Mouse (Mus musculus): Measurements from ENCODE around the gene Zxdb. TPM values are rescaled to one million over a fixed set of nuclear protein-coding genes. Genes with fewer than 3 reads are reported as not detected.
A peak's percentile ranks its signal among the peaks of the same experiment; 100 is the strongest.
"Not testable (repeated sequence)": the region's sequence is repeated elsewhere in the genome, so short reads cannot be mapped to it uniquely, and the experiment has no call there.

Gene Zxdb
- polyA plus RNA-seq (2015; fragmentation: Nextera tagmentation; extraction: Ambion mirVana), result 1.7 and 1.8 TPM in 2 replicates

DNA sequence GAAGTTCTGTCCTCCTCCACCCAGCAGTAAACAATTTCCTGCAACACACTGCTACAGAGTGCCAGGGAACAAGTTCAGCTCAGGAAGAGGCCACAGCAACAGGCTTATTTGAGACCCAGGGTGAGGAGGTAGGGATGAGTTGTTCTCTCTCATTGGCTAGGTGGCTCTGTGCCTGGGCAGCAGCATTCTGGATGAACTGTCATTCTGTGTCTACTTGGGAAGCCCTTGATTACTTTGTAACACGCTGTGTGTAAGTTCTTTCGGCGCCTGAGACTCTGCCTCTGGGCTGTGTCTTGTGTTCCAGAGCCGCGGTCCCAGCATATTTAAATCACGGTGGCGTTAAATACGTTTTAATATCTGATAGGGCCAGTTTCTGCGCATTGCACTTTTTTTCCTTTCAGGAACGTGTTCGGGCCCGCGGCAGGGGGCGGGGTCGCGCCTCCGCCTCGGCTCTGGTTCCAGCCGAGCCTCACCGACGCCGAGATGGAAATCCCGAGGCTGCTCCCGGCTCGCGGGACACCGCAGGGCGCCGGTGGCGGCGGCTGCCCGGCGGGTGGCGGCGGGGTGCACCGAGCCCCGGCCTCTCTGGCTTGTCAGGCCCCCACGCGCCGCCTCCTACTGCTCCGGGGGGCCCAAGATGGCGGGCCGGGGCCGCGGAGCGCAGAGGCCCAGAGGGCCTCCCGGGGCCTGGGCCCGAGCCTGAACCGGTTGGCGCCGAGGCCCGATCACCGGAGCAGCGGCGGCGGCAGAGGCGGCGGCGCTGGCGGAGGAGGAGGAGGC lies at the start of gene Zxdb:
Gene Zxdb, plus strand, starts transcription at position 378 of the 780 bp plus-strand sequence.
- ATAC-seq (ENCODE audit: low FRiP score, low read depth), result peak; percentile 77
- not testable (repeated sequence) for H3K9ac ChIP-seq; H3K9me3 ChIP-seq; H3K27me3 ChIP-seq; H3K27ac ChIP-seq; H3K36me3 ChIP-seq; H3K4me2 ChIP-seq (replicated peaks); H3K4me1 ChIP-seq
- WGBS, result no CpG with 5 or more reads among the region's 60 CpGs
- H3K4me3 ChIP-seq, result peak within 1 kb of the TSS; percentile 29

DNA sequence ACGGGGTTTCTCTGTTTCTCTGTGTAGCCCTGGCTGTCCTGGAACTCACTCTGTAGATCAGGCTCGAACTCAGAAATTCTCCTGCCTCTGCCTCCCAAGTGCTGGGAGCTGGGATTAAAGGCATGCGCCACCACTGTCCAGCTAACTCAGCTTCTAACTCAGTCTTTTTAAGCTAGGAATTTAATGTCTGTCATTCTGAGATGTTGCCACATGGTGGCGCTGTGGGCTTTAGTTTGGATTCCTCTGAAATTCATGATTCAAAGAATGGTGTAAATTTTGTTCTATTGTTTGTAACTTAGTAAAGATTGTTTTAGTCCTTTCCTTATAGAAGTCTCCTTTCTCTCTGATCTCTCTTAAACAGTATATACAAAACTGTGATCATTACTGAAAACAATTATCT lies 49.4 kb upstream of the Zxdb start:
- Histone ChIP-seq H3K27me3 (peaks cover 5% of the 10 kb centered on the region; the same call in 1 of the 2 replicates), H3K4me1 (no peaks in the 10 kb centered on the region), H3K36me3 (no peaks in the 10 kb centered on the region), H3K4me3 (no peak overlapping the region), H3K4me2 (replicated peaks) (no peak overlapping the region), H3K9me3 (no peaks in the 10 kb centered on the region), H3K27ac (no peak overlapping the region), H3K9ac (no peak overlapping the region)
- 43% methylated on average over 4 of the region's 4 CpGs for WGBS
- no peak for ATAC-seq (ENCODE audit: low FRiP score, low read depth)

DNA sequence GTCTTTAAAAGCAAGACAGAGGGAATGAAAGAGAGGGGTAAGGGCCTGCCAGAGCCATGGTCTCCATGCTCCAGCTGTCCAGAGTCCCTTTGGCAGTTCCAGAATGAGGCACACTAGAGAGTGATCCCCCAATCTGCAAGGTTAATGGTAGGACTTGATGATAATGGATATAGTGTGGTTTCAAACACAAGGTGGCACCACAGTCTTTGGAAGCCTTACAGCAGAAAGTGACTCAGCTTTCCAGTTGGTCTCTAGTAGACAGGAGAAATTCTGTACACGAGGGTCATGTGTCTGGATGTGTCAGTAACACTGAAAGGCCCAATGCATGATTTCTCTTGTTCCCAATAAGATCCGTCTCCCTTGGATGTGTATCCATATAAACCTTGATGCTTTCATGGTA lies 42.8 kb upstream of the Zxdb start:
- not testable (repeated sequence) for H3K9ac ChIP-seq; ATAC-seq (ENCODE audit: low FRiP score, low read depth); H3K4me1 ChIP-seq; H3K4me3 ChIP-seq; H3K9me3 ChIP-seq; H3K27ac ChIP-seq; H3K36me3 ChIP-seq; H3K4me2 ChIP-seq (replicated peaks); H3K27me3 ChIP-seq
- WGBS, result no CpG with 5 or more reads among the region's 2 CpGs

DNA sequence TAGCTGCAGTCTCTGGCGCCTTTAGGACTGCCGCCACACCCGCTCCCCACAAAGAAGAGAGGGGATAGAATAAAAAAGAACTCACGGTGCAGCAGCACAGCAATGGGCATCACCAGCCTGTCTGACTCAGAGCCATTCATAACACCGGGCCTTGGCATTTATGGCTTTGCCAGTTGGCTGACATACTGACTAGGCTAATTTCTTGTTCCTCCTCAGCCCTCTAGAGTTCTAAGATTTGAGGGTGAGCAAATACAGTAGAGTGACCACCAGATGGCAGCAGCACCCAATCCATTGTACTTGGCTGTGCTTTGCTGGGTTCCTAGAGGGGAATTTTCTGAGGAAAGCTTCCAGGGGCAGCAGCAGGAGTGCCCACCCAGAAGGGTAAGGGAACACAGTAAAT lies 34.8 kb upstream of the Zxdb start:
- H3K9ac ChIP-seq; H3K27me3 ChIP-seq; H3K9me3 ChIP-seq; H3K4me2 ChIP-seq (replicated peaks); H3K27ac ChIP-seq; H3K36me3 ChIP-seq; H3K4me3 ChIP-seq; H3K4me1 ChIP-seq: not testable (repeated sequence)
- WGBS, result 79% methylated on average over 5 of the region's 5 CpGs
- ATAC-seq (ENCODE audit: low FRiP score, low read depth), result peak; percentile 82

DNA sequence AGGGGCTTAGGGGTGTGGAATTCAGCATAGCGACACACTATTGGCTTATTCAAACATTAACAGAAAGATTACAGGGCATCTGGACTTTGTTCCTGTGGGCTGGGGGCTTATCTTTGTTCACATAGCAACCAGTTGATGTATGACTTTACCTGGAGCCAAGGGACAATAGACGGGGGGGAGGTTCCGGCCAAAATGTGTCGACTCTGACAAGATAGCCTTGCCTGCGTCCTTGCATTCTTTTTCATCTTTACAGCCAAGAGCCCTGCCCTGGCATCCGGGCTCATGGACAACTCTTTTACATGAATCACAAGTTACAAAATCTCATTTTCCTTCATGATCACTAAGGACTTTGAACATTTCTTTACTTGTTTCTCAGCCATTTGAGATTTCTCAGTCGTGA lies 17.7 kb upstream of the Zxdb start:
- H3K36me3 ChIP-seq; H3K9me3 ChIP-seq; H3K4me3 ChIP-seq; H3K4me2 ChIP-seq (replicated peaks); ATAC-seq (ENCODE audit: low FRiP score, low read depth); H3K9ac ChIP-seq; H3K27me3 ChIP-seq; H3K27ac ChIP-seq; H3K4me1 ChIP-seq: not testable (repeated sequence)
- WGBS, result 78% methylated on average over 7 of the region's 7 CpGs

DNA sequence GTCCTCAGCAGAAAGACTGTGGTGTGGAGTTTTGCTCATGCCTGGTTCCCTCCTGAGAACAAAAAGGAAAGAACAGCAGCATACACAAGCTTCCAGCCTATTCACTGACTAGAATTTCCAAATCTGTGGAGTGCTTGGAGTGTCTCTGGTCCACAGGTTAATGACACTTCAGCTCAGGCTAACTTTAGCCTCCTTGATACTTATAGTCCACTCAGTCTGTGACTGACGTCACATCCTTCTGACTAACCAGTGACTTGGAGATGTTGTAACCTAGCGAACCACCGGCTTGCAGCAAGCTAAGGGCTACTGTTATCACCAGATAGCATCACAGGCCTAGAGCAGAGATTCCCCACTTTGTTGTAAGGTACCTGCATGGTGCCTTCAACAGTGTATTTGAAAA lies 14.6 kb upstream of the Zxdb start:
- H3K4me2 ChIP-seq (replicated peaks); ATAC-seq (ENCODE audit: low FRiP score, low read depth); H3K9me3 ChIP-seq; H3K9ac ChIP-seq; H3K4me1 ChIP-seq; H3K4me3 ChIP-seq; H3K27me3 ChIP-seq; H3K36me3 ChIP-seq; H3K27ac ChIP-seq: not testable (repeated sequence)
- WGBS, result no CpG with 5 or more reads among the region's 3 CpGs

DNA sequence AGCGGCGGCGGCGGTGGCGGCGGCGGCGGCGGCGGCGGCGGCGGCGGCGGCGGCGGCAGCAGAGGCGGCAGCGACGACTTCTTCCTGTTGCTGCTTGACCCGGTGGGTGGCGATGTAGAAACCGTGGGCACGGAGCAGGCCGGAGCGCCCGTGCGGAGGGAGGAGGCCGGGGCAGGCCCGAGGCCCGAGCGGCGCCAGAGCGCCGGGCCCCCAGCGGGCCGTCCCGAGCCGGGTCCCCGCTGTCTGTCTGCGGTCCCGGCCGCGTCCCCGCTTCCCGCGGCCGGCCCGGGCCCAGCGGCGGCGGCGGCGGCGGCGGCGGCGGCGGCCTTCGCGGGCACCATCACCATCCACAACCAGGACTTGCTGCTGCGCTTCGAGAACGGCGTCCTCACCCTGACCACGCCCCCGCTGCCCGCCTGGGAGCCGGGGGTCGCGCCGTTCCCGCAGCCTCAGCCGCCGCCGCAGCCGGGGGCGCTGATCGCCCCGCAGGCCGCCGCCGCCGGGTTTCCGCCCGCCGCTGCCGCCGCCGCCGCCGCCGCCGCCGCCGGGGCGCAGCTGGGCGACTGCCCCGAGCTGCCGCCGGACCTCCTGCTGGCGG lies 702 bp downstream of the Zxdb start:
- peak overlapping the region; percentile 29 for H3K4me3 ChIP-seq
- H3K27ac ChIP-seq, result not testable (repeated sequence)

DNA sequence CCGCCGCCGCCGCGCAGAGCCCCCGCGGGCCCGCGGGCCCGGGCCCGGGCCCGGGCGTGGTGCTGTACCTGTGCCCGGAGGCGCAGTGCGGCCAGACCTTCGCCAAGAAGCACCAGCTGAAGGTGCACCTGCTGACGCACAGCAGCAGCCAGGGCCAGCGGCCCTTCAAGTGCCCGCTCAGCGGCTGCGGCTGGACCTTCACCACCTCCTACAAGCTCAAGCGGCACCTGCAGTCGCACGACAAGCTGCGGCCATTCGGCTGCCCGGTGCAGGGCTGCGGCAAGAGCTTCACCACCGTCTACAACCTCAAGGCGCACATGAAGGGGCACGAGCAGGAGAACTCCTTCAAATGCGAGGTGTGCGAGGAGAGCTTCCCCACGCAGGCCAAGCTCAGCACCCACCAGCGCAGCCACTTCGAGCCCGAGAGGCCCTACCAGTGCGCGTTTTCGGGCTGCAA lies 1.3 kb downstream of the Zxdb start:
- H3K4me2 ChIP-seq (replicated peaks); H3K36me3 ChIP-seq; H3K4me1 ChIP-seq; H3K27me3 ChIP-seq; H3K9me3 ChIP-seq; H3K27ac ChIP-seq; H3K9ac ChIP-seq: not testable (repeated sequence)
- H3K4me3 ChIP-seq, result 0 out of 2 replicates have a peak overlapping the region, but pooled peaks have one; percentile 29
- ATAC-seq (ENCODE audit: low FRiP score, low read depth), result 0 out of 2 replicates have a peak, but pooled peaks have one; percentile 29
- no CpG with 5 or more reads among the region's 41 CpGs for WGBS

More for the DNA sequence above, 702 bp downstream of the Zxdb start:
- not testable (repeated sequence) for H3K9ac ChIP-seq; H3K4me2 ChIP-seq (replicated peaks); H3K27me3 ChIP-seq; H3K36me3 ChIP-seq; H3K4me1 ChIP-seq; H3K9me3 ChIP-seq
- peak; percentile 46 for ATAC-seq (ENCODE audit: low FRiP score, low read depth)
- no CpG with 5 or more reads among the region's 102 CpGs for WGBS

DNA sequence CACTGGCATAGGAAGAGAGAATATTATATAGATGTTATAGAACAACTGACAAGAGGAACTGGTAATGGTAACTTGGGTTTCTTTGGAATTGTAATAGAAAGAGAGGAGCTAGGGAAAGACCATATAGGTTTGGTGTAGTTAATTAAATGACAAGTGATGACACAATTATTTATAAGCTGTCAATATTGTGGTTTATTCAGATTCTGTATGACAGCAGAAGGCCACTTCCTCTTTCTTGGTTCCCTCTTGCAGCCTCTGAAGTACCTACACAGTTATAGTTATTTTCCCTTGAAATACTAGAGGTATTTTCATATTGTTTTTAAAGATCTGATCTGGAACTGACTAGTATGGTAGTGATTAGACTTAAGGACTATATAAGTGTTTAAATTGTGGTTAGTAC lies 7.2 kb downstream of the Zxdb start:
- Histone ChIP-seq H3K9ac (no peak overlapping the region), H3K36me3 (0 out of 2 replicates have a peak, but pooled peaks cover 3% of the 10 kb centered on the region), H3K4me3 (no peak overlapping the region), H3K9me3 (no peaks in the 10 kb centered on the region), H3K4me1 (no peaks in the 10 kb centered on the region), H3K27ac (no peak overlapping the region), H3K27me3 (0 out of 2 replicates have a peak, but pooled peaks cover 2% of the 10 kb centered on the region), H3K4me2 (replicated peaks) (no peak overlapping the region)
- ATAC-seq (ENCODE audit: low FRiP score, low read depth), result no peak

DNA sequence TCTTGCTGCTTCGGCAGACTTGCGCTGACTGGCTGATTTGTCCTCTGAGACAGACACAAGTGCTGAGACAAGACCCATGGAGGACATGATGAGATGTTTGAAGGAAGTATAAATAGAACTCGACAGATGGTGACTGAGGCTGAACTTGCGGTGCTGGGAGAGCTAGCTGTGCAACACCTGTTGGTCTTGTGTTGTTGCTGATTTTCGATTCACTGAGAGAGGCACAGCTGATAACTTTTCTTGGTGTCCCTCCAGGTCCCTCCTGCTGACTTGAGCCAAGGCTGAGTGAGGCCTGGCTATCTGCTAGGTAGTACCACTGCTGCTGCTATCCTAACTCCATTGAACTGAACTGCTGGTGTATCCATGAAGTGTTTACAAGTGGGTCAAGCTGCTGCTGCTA lies 29.4 kb downstream of the Zxdb start:
- no peaks in the 10 kb centered on the region for H3K9me3 ChIP-seq
- H3K27me3 ChIP-seq, result 0 out of 2 replicates have a peak, but pooled peaks cover 3% of the 10 kb centered on the region
- no peaks in the 10 kb centered on the region for H3K36me3 ChIP-seq
- H3K4me1 ChIP-seq, result no peaks in the 10 kb centered on the region
- H3K9ac ChIP-seq, result no peak overlapping the region
- 78% methylated on average over 5 of the region's 5 CpGs for WGBS
- ATAC-seq (ENCODE audit: low FRiP score, low read depth), result no peak
- no peak overlapping the region for H3K4me2 ChIP-seq (replicated peaks)
- no peak overlapping the region for H3K4me3 ChIP-seq
- H3K27ac ChIP-seq, result no peak overlapping the region

DNA sequence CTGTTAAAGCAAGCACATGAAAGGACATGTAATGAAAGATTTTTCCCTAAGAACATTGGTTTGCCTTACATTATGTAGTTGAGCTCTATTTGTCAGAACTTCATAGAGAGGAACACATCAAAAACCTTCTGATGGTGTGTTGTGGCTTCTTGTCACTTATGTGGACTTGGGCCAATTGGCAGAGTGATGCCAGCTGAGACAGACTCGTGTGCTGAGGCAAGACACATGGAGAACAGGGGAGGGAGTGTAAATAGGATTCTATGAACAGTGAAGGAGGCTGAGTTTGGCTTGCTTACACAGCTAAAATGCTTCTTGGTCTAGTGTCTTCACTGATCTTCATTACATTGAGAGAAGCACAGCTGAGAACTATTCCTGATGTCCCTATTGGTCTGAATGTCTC lies 35.6 kb downstream of the Zxdb start:
- no peak overlapping the region for H3K4me3 ChIP-seq
- no peaks in the 10 kb centered on the region for H3K4me1 ChIP-seq
- 39% methylated on average over 1 of the region's 1 CpGs for WGBS
- 0 out of 2 replicates have a peak, but pooled peaks cover 3% of the 10 kb centered on the region for H3K27me3 ChIP-seq
- H3K9ac ChIP-seq, result no peak overlapping the region
- no peaks in the 10 kb centered on the region for H3K36me3 ChIP-seq
- H3K9me3 ChIP-seq, result no peaks in the 10 kb centered on the region
- no peak overlapping the region for H3K4me2 ChIP-seq (replicated peaks)
- H3K27ac ChIP-seq, result no peak overlapping the region
- no peak for ATAC-seq (ENCODE audit: low FRiP score, low read depth)

DNA sequence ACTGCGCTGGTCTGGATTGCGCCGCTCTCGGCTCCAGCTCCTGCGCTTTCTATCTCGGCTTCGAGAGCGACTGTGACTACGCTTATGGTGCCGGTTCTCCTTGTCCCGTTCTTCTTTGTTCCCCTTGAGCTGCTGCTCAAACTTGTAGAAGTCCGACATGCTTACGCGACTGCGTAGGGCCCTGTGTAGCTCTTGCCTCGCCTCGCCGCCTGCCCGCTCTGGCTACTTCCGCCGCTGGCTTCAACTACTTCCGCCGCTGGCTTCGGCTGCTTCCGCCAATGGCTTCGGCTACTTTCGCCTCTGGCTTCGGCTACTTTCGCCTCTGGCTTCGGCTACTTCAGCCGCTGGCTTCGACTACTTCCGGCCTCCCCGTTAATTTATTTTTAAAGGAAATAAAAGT lies 49.5 kb downstream of the Zxdb start:
- Histone ChIP-seq H3K27me3 (no peaks in the 10 kb centered on the region), H3K4me1 (no peaks in the 10 kb centered on the region), H3K36me3 (no peaks in the 10 kb centered on the region), H3K9me3 (no peaks in the 10 kb centered on the region), H3K4me2 (replicated peaks) (no peak overlapping the region), H3K9ac (no peak overlapping the region), H3K4me3 (no peak overlapping the region), H3K27ac (no peak overlapping the region)
- no peak for ATAC-seq (ENCODE audit: low FRiP score, low read depth)
- 94% methylated on average over 34 of the region's 34 CpGs for whole genome bisulfite sequencing
